Mouse (Mus musculus): ENCODE data around the gene Zfp830.

Zfp830 gene

GRCm38 (mm10) chr11:82763742-82764437 lies at the start of gene Zfp830, which contains the start of gene Cct6b:
Zfp830 (plus strand) TSS chr11:82764345.
Cct6b (minus strand) TSS chr11:82764321.
- DNase-seq (ENCODE audit: low read depth) = peak; percentile 97

GRCm38 (mm10) chr11:82719294-82719693 lies 44.9 kb upstream of the Zfp830 start:
- no peak for DNase-seq (ENCODE audit: low read depth)

- DNase-seq (ENCODE audit: low read depth) = peak; percentile 22
Observed at GRCm38 (mm10) chr11:82726862-82727261, 37.3 kb upstream of the Zfp830 start.

- no peak for DNase-seq (ENCODE audit: low read depth)
Observed at GRCm38 (mm10) chr11:82734227-82734626, 29.9 kb upstream of the Zfp830 start.

GRCm38 (mm10) chr11:82739006-82739405 lies 25.1 kb upstream of the Zfp830 start:
- DNase-seq (ENCODE audit: low read depth) = peak; percentile 9

GRCm38 (mm10) chr11:82746138-82746537 lies 18.0 kb upstream of the Zfp830 start:
- DNase-seq (ENCODE audit: low read depth) = peak; percentile 86

GRCm38 (mm10) chr11:82746857-82747366 lies 17.2 kb upstream of the Zfp830 start:
- DNase-seq (ENCODE audit: low read depth) = peak; percentile 80

GRCm38 (mm10) chr11:82752349-82753115 lies 11.6 kb upstream of the Zfp830 start:
- no peak for DNase-seq (ENCODE audit: low read depth)

- DNase-seq (ENCODE audit: low read depth) = no peak
Observed at GRCm38 (mm10) chr11:82755919-82756318, 8.2 kb upstream of the Zfp830 start.

- peak; percentile 17 for DNase-seq (ENCODE audit: low read depth)
Observed at GRCm38 (mm10) chr11:82762286-82762829, 1.8 kb upstream of the Zfp830 start.

- no peak for DNase-seq (ENCODE audit: low read depth)
Observed at GRCm38 (mm10) chr11:82763261-82763660, 884 bp upstream of the Zfp830 start.

GRCm38 (mm10) chr11:82764438-82764924 lies 336 bp downstream of the Zfp830 start:
- no peak for DNase-seq (ENCODE audit: low read depth)

GRCm38 (mm10) chr11:82780134-82780533 lies 16.0 kb downstream of the Zfp830 start:
- no peak for DNase-seq (ENCODE audit: low read depth)

GRCm38 (mm10) chr11:82780983-82781903 lies 17.1 kb downstream of the Zfp830 start, which contains the start of gene Lig3:
Lig3 (plus strand) TSS chr11:82781108.
- DNase-seq (ENCODE audit: low read depth) = peak; percentile 97

GRCm38 (mm10) chr11:82782197-82782596 lies 18.1 kb downstream of the Zfp830 start:
- peak; percentile 12 for DNase-seq (ENCODE audit: low read depth)

- DNase-seq (ENCODE audit: low read depth) = no peak
Observed at GRCm38 (mm10) chr11:82783453-82783852, 19.3 kb downstream of the Zfp830 start.

GRCm38 (mm10) chr11:82806656-82807055 lies 42.5 kb downstream of the Zfp830 start:
- no peak for DNase-seq (ENCODE audit: low read depth)

- no peak for DNase-seq (ENCODE audit: low read depth)
Observed at GRCm38 (mm10) chr11:82807370-82807769, 43.2 kb downstream of the Zfp830 start.

- no peak for DNase-seq (ENCODE audit: low read depth)
Observed at GRCm38 (mm10) chr11:82808485-82808884, 44.3 kb downstream of the Zfp830 start.

Measured in induced T-regulatory cell, adult 2 months (primary cell).